Mouse (Mus musculus) hindbrain, embryonic 14.5 days (tissue): Measurements from ENCODE around the gene Man2a1. TPM values are rescaled to one million over a fixed set of nuclear protein-coding genes. Genes with fewer than 3 reads are reported as not detected.

Experiments used
- ATAC-seq: fragments of 200-750 bp; cut with Nextera tagmentation; 2 replicates; pipeline ENCODE4 v1.8.0; 2017; ENCODE audit warnings: moderate number of reproducible peaks, mild to moderate bottlenecking, moderate TSS enrichment, moderate library complexity; ENCODE audit not compliant: low FRiP score
- DNase-seq: peaks from one replicate; pipeline ENCODE4 v3.0.0-alpha.2; 2015; ENCODE audit warnings: low spot score
- H3K27ac ChIP-seq: fragments of 300-500 bp; sonication (generic); 2 replicates; pipeline ENCODE4 v1.5.1; 2014; ENCODE audit warnings: mild to moderate bottlenecking, moderate library complexity
- H3K27me3 ChIP-seq: fragments of 300-500 bp; sonication (generic); 2 replicates; pipeline ENCODE4 v1.6.1; 2014; ENCODE audit warnings: mild to moderate bottlenecking, low read length, mixed read lengths; ENCODE audit not compliant: control insufficient read depth, insufficient read depth
- H3K36me3 ChIP-seq: fragments of 300-500 bp; sonication (generic); replicated peaks from 2 replicates; pipeline ENCODE4 v1.6.1; 2014; ENCODE audit not compliant: control insufficient read depth, insufficient read depth
- H3K4me1 ChIP-seq: fragments of 300-500 bp; sonication (generic); replicated peaks from 2 replicates; pipeline ENCODE4 v1.6.1; 2014; ENCODE audit warnings: antibody characterized with exemption, low read length, mixed read lengths; ENCODE audit not compliant: control insufficient read depth, insufficient read depth
- H3K4me2 ChIP-seq: fragments of 300-500 bp; sonication (generic); replicated peaks from 2 replicates; pipeline ENCODE4 v1.6.1; 2014; ENCODE audit warnings: mild to moderate bottlenecking, moderate library complexity
- H3K4me3 ChIP-seq: fragments of 300-500 bp; sonication (generic); replicated peaks from 2 replicates; pipeline ENCODE4 v1.5.1; 2014; ENCODE audit warnings: mild to moderate bottlenecking, low read length
- H3K9ac ChIP-seq: fragments of 300-500 bp; sonication (generic); 2 replicates; pipeline ENCODE4 v1.6.1; 2014
- H3K9me3 ChIP-seq: fragments of 300-500 bp; sonication (generic); 2 replicates; pipeline ENCODE4 v1.6.1; 2016; ENCODE audit warnings: low read length; ENCODE audit not compliant: control insufficient read depth
- WGBS: fragments of 180-500 bp; shearing (Covaris S2); extraction: QIAGEN DNeasy Blood & Tissue Kit; methylation state at CpG from one replicate; pipeline ENCODE4 v1.1.7; 2014; 5-methylcytosine and 5-hydroxymethylcytosine counted together
- polyA plus RNA-seq: library from polyadenylated mRNA; unstranded; fragments of >200 nt; fragmentation: Nextera tagmentation; extraction: Ambion mirVana; gene quantifications from 2 replicates; pipeline ENCODE4 v1.2.1, GENCODE M21; 2014

The Man2a1 gene
- polyA plus RNA-seq, 1 experiment from 2014 or later = 5.5 TPM

- H3K27ac ChIP-seq = peak overlapping the region; percentile 84
- WGBS = 42% methylated on average over 4 of the region's 4 CpGs
- no peaks in the 10 kb centered on the region for H3K27me3 ChIP-seq
- ATAC-seq (no peak), DNase-seq (peak; percentile 58)
- peak overlapping the region; percentile 96 for H3K4me3 ChIP-seq
- H3K4me2 ChIP-seq = peak overlapping the region; percentile 97
- no peaks in the 10 kb centered on the region for H3K36me3 ChIP-seq
- H3K9me3 ChIP-seq = no peaks in the 10 kb centered on the region
- peak overlapping the region; percentile 90 for H3K9ac ChIP-seq
- peaks cover 25% of the 10 kb centered on the region for H3K4me1 ChIP-seq
These were observed 620 bp upstream of the Man2a1 start for GRCm38 (mm10) chr17:64599916-64600315.

- WGBS = under 1% methylated on average over 63 of the region's 73 CpGs
- H3K4me2 ChIP-seq = peak overlapping the region; percentile 97
- H3K27me3 ChIP-seq = no peaks in the 10 kb centered on the region
- no peaks in the 10 kb centered on the region for H3K36me3 ChIP-seq
- H3K27ac ChIP-seq = peak overlapping the region; percentile 84
- peak overlapping the region; percentile 90 for H3K9ac ChIP-seq
- peak; percentile 33 for DNase-seq
- peak overlapping the region; percentile 96 for H3K4me3 ChIP-seq
- H3K4me1 ChIP-seq = peaks cover 29% of the 10 kb centered on the region
- peak; percentile 43; the same call in 1 of the 2 replicates for ATAC-seq
- no peaks in the 10 kb centered on the region for H3K9me3 ChIP-seq
These were observed 685 bp downstream of the Man2a1 start for GRCm38 (mm10) chr17:64601091-64601750.

GRCm38 (mm10) chr17:64601751-64602578, 1.4 kb downstream of the Man2a1 start:
- Histone ChIP-seq H3K9me3 (no peaks in the 10 kb centered on the region), H3K27ac (peak overlapping the region; percentile 84; the same call in 1 of the 2 replicates)

GRCm38 (mm10) chr17:64603134-64603533, 2.6 kb downstream of the Man2a1 start:
- Histone ChIP-seq H3K4me3 (peak overlapping the region; percentile 96), H3K4me2 (peak overlapping the region; percentile 97), H3K9ac (peak overlapping the region; percentile 90), H3K9me3 (no peaks in the 10 kb centered on the region), H3K36me3 (no peaks in the 10 kb centered on the region), H3K27ac (no peak overlapping the region), H3K4me1 (peaks cover 29% of the 10 kb centered on the region), H3K27me3 (no peaks in the 10 kb centered on the region)
- DNase-seq = no peak
- 58% methylated on average over 9 of the region's 9 CpGs for WGBS
- ATAC-seq = no peak

More at GRCm38 (mm10) chr17:64601751-64602578, 1.4 kb downstream of the Man2a1 start:
- Histone ChIP-seq H3K9ac (peak overlapping the region; percentile 90), H3K4me2 (peak overlapping the region; percentile 97), H3K27me3 (no peaks in the 10 kb centered on the region), H3K4me3 (peak overlapping the region; percentile 96), H3K36me3 (no peaks in the 10 kb centered on the region), H3K4me1 (peaks cover 29% of the 10 kb centered on the region)
- under 1% methylated on average over 44 of the region's 44 CpGs for WGBS
- ATAC-seq (no peak), DNase-seq (peak; percentile 75)

- no peak for ATAC-seq
These were observed 3.0 kb downstream of the Man2a1 start for GRCm38 (mm10) chr17:64603534-64603933.

GRCm38 (mm10) chr17:64604163-64604562, 3.6 kb downstream of the Man2a1 start:
- Histone ChIP-seq H3K27ac (no peak overlapping the region), H3K9ac (no peak overlapping the region), H3K4me1 (peaks cover 29% of the 10 kb centered on the region), H3K9me3 (no peaks in the 10 kb centered on the region), H3K4me2 (peak overlapping the region; percentile 97), H3K36me3 (no peaks in the 10 kb centered on the region), H3K4me3 (peak overlapping the region; percentile 1; the same call in 1 of the 2 replicates), H3K27me3 (no peaks in the 10 kb centered on the region)
- no peak for DNase-seq
- 81% methylated on average over 5 of the region's 5 CpGs for WGBS
- no peak for ATAC-seq

More at GRCm38 (mm10) chr17:64603534-64603933, 3.0 kb downstream of the Man2a1 start:
- no peak overlapping the region for H3K9ac ChIP-seq
- peak overlapping the region; percentile 96 for H3K4me3 ChIP-seq
- peak overlapping the region; percentile 97 for H3K4me2 ChIP-seq
- no peak for DNase-seq
- no peaks in the 10 kb centered on the region for H3K36me3 ChIP-seq
- H3K27ac ChIP-seq = no peak overlapping the region
- 82% methylated on average over 5 of the region's 5 CpGs for WGBS
- H3K9me3 ChIP-seq = no peaks in the 10 kb centered on the region
- peaks cover 29% of the 10 kb centered on the region for H3K4me1 ChIP-seq
- H3K27me3 ChIP-seq = no peaks in the 10 kb centered on the region

GRCm38 (mm10) chr17:64608228-64608627, 7.7 kb downstream of the Man2a1 start:
- peaks cover 20% of the 10 kb centered on the region for H3K4me1 ChIP-seq
- DNase-seq (no peak), ATAC-seq (no peak)
- no peak overlapping the region for H3K4me2 ChIP-seq
- no peak overlapping the region for H3K9ac ChIP-seq
- 90% methylated on average over 6 of the region's 6 CpGs for WGBS
- no peaks in the 10 kb centered on the region for H3K36me3 ChIP-seq
- H3K4me3 ChIP-seq = no peak overlapping the region
- H3K9me3 ChIP-seq = no peaks in the 10 kb centered on the region
- H3K27ac ChIP-seq = no peak overlapping the region
- no peaks in the 10 kb centered on the region for H3K27me3 ChIP-seq

DNA sequence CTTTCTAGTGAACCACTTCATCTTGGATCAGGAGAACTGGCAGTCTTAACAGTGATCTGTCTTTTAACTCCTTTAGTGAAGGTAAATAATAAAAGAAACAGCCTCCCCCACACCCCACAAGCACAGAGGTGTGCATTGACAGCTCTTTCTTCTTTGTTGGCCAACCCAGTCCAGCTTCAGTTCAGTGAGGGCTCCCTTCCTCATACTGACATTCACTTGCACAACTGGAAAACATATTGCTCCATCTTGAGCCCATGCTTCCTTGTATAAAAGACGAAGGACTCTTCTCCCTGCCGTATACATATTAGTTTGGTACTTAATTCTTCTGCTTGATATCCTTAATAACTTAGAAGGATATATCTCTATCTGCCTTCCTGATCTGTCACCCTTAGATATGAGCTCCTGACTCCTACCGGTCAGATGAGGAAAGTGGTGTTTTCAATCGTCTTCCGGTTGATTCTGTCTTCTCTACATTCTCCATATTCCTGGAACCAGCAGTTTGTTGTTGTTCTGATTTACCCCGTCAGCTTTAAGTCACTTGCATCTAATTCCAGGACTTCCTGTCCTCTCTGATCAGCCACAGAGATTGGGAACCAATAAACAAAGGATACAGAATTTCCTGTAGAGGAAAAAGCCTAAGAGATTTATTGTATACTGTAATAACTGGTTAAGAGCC, 8.5 kb downstream of the Man2a1 start:
- H3K4me1 ChIP-seq = peaks cover 12% of the 10 kb centered on the region; the same call in 1 of the 2 replicates
- H3K27ac ChIP-seq = no peak overlapping the region
- no peaks in the 10 kb centered on the region for H3K27me3 ChIP-seq
- no peaks in the 10 kb centered on the region for H3K9me3 ChIP-seq
- H3K4me3 ChIP-seq = no peak overlapping the region
- DNase-seq (no peak), ATAC-seq (no peak)
- no peak overlapping the region for H3K4me2 ChIP-seq
- 84% methylated on average over 6 of the region's 6 CpGs for WGBS
- no peaks in the 10 kb centered on the region for H3K36me3 ChIP-seq
- H3K9ac ChIP-seq = no peak overlapping the region

- ATAC-seq = no peak
- no peak overlapping the region for H3K4me2 ChIP-seq
- H3K36me3 ChIP-seq = no peaks in the 10 kb centered on the region
- no peaks in the 10 kb centered on the region for H3K27me3 ChIP-seq
- no peak overlapping the region for H3K27ac ChIP-seq
- H3K4me3 ChIP-seq = no peak overlapping the region
- peaks cover 6% of the 10 kb centered on the region; the same call in 1 of the 2 replicates for H3K4me1 ChIP-seq
- H3K9me3 ChIP-seq = no peaks in the 10 kb centered on the region
- DNase-seq = no peak
- H3K9ac ChIP-seq = no peak overlapping the region
- 62% methylated on average over 3 of the region's 3 CpGs for WGBS
These were observed 9.2 kb downstream of the Man2a1 start for GRCm38 (mm10) chr17:64609741-64610140.
